Mouse (Mus musculus): Measurements from ENCODE around the gene Arhgef19. TPM values are rescaled to one million over a fixed set of nuclear protein-coding genes. Genes with fewer than 3 reads are reported as not detected.

Arhgef19 gene
- polyA plus RNA-seq, 1 experiment from 2014 or later, result 6.6 TPM

- 32% methylated on average over 2 of the region's 2 CpGs for WGBS
- no peaks in the 10 kb centered on the region for H3K27me3 ChIP-seq (ENCODE audit: control insufficient read depth, insufficient read depth, low read length)
- H3K36me3 ChIP-seq (ENCODE audit: control insufficient read depth, insufficient read depth, low read length), result no peaks in the 10 kb centered on the region
- H3K9me3 ChIP-seq (ENCODE audit: control insufficient read depth, low read length), result no peaks in the 10 kb centered on the region
- H3K4me2 ChIP-seq (replicated peaks; ENCODE audit: low read depth), result peak overlapping the region; percentile 87
- no peak for DNase-seq (ENCODE audit: low spot score)
- H3K4me1 ChIP-seq (replicated peaks; ENCODE audit: control insufficient read depth, insufficient read depth), result no peaks in the 10 kb centered on the region
- peak overlapping the region; percentile 54 for H3K4me3 ChIP-seq (ENCODE audit: low read depth, low read length)
- no peak; the same call in 1 of the 2 replicates for ATAC-seq (ENCODE audit: low FRiP score, low TSS enrichment)
- H3K27ac ChIP-seq (replicated peaks), result no peak overlapping the region
- TF ChIP-seq CTCF (IDR thresholded peaks at IDR 0.05; ENCODE audit: low read depth) (no peak), EP300 (optimal IDR thresholded peaks at IDR 0.05) (no peak)
- no peak overlapping the region for H3K9ac ChIP-seq (ENCODE audit: low read length)
These were observed 26.0 kb upstream of the Arhgef19 start for GRCm38 (mm10) chr4:141213342-141213741.

GRCm38 (mm10) chr4:141213770-141214336, 25.4 kb upstream of the Arhgef19 start, which contains the start of gene Rsg1:
Gene Rsg1 (plus strand): TSS chr4:141213956.
- Histone ChIP-seq H3K27ac (replicated peaks) (no peak within 1 kb of the TSS), H3K4me2 (replicated peaks; ENCODE audit: low read depth) (peak within 1 kb of the TSS; percentile 87), H3K9ac (ENCODE audit: low read length) (peak within 1 kb of the TSS; percentile 52), H3K27me3 (ENCODE audit: control insufficient read depth, insufficient read depth, low read length) (no peaks in the 10 kb centered on the region), H3K9me3 (ENCODE audit: control insufficient read depth, low read length) (no peaks in the 10 kb centered on the region), H3K4me1 (replicated peaks; ENCODE audit: control insufficient read depth, insufficient read depth) (no peaks in the 10 kb centered on the region), H3K4me3 (ENCODE audit: low read depth, low read length) (peak within 1 kb of the TSS; percentile 54), H3K36me3 (ENCODE audit: control insufficient read depth, insufficient read depth, low read length) (no peaks in the 10 kb centered on the region)
- DNase-seq (ENCODE audit: low spot score), result peak; percentile 92
- ATAC-seq (ENCODE audit: low FRiP score, low TSS enrichment), result peak; percentile 68; the same call in 1 of the 2 replicates
- whole genome bisulfite sequencing, result under 1% methylated on average over 24 of the region's 24 CpGs
- TF ChIP-seq CTCF (IDR thresholded peaks at IDR 0.05; ENCODE audit: low read depth) (peak; percentile 23; the same call in 1 of the 2 replicates), EP300 (optimal IDR thresholded peaks at IDR 0.05) (no peak)

- Histone ChIP-seq H3K4me2 (replicated peaks; ENCODE audit: low read depth) (peak overlapping the region; percentile 87), H3K27ac (replicated peaks) (no peak overlapping the region)
- ATAC-seq (ENCODE audit: low FRiP score, low TSS enrichment), result peak; percentile 46
These were observed 24.9 kb upstream of the Arhgef19 start for GRCm38 (mm10) chr4:141214337-141214851.

GRCm38 (mm10) chr4:141219583-141220213, 19.6 kb upstream of the Arhgef19 start:
- Histone ChIP-seq H3K27ac (replicated peaks) (no peak overlapping the region), H3K4me1 (replicated peaks; ENCODE audit: control insufficient read depth, insufficient read depth) (no peaks in the 10 kb centered on the region), H3K27me3 (ENCODE audit: control insufficient read depth, insufficient read depth, low read length) (no peaks in the 10 kb centered on the region), H3K9me3 (ENCODE audit: control insufficient read depth, low read length) (no peaks in the 10 kb centered on the region), H3K9ac (ENCODE audit: low read length) (no peak overlapping the region), H3K4me3 (ENCODE audit: low read depth, low read length) (no peak overlapping the region), H3K4me2 (replicated peaks; ENCODE audit: low read depth) (no peak overlapping the region), H3K36me3 (ENCODE audit: control insufficient read depth, insufficient read depth, low read length) (no peaks in the 10 kb centered on the region)
- no peak for TF ChIP-seq CTCF (IDR thresholded peaks at IDR 0.05; ENCODE audit: low read depth)
- no peak for TF ChIP-seq EP300 (optimal IDR thresholded peaks at IDR 0.05)
- no peak for DNase-seq (ENCODE audit: low spot score)
- ATAC-seq (ENCODE audit: low FRiP score, low TSS enrichment), result peak; percentile 45; the same call in 1 of the 2 replicates
- WGBS, result 90% methylated on average over 20 of the region's 20 CpGs

More at GRCm38 (mm10) chr4:141214337-141214851, 24.9 kb upstream of the Arhgef19 start:
- Histone ChIP-seq H3K27me3 (ENCODE audit: control insufficient read depth, insufficient read depth, low read length) (no peaks in the 10 kb centered on the region), H3K4me3 (ENCODE audit: low read depth, low read length) (peak overlapping the region; percentile 54), H3K36me3 (ENCODE audit: control insufficient read depth, insufficient read depth, low read length) (no peaks in the 10 kb centered on the region), H3K4me1 (replicated peaks; ENCODE audit: control insufficient read depth, insufficient read depth) (no peaks in the 10 kb centered on the region), H3K9me3 (ENCODE audit: control insufficient read depth, low read length) (no peaks in the 10 kb centered on the region), H3K9ac (ENCODE audit: low read length) (peak overlapping the region; percentile 52)
- DNase-seq (ENCODE audit: low spot score), result peak; percentile 39
- TF ChIP-seq EP300 (optimal IDR thresholded peaks at IDR 0.05) (no peak), CTCF (IDR thresholded peaks at IDR 0.05; ENCODE audit: low read depth) (peak; percentile 71)
- 3% methylated on average over 16 of the region's 16 CpGs for WGBS

GRCm38 (mm10) chr4:141221848-141222247, 17.5 kb upstream of the Arhgef19 start:
- H3K27me3 ChIP-seq (ENCODE audit: control insufficient read depth, insufficient read depth, low read length), result no peaks in the 10 kb centered on the region
- H3K4me2 ChIP-seq (replicated peaks; ENCODE audit: low read depth), result no peak overlapping the region
- no peaks in the 10 kb centered on the region for H3K4me1 ChIP-seq (replicated peaks; ENCODE audit: control insufficient read depth, insufficient read depth)
- DNase-seq (ENCODE audit: low spot score), result no peak
- no peaks in the 10 kb centered on the region for H3K9me3 ChIP-seq (ENCODE audit: control insufficient read depth, low read length)
- H3K27ac ChIP-seq (replicated peaks), result no peak overlapping the region
- no peaks in the 10 kb centered on the region for H3K36me3 ChIP-seq (ENCODE audit: control insufficient read depth, insufficient read depth, low read length)
- no peak for ATAC-seq (ENCODE audit: low FRiP score, low TSS enrichment)
- no peak overlapping the region for H3K4me3 ChIP-seq (ENCODE audit: low read depth, low read length)
- TF ChIP-seq EP300 (optimal IDR thresholded peaks at IDR 0.05) (no peak), CTCF (IDR thresholded peaks at IDR 0.05; ENCODE audit: low read depth) (peak; percentile 45)
- no peak overlapping the region for H3K9ac ChIP-seq (ENCODE audit: low read length)
- WGBS, result 70% methylated on average over 2 of the region's 2 CpGs

GRCm38 (mm10) chr4:141222752-141223151, 16.5 kb upstream of the Arhgef19 start:
- ATAC-seq (ENCODE audit: low FRiP score, low TSS enrichment) (no peak), DNase-seq (ENCODE audit: low spot score) (no peak)
- 89% methylated on average over 5 of the region's 5 CpGs for WGBS
- no peak for TF ChIP-seq CTCF (IDR thresholded peaks at IDR 0.05; ENCODE audit: low read depth)
- TF ChIP-seq EP300 (optimal IDR thresholded peaks at IDR 0.05), result no peak
- Histone ChIP-seq H3K36me3 (ENCODE audit: control insufficient read depth, insufficient read depth, low read length) (no peaks in the 10 kb centered on the region), H3K9me3 (ENCODE audit: control insufficient read depth, low read length) (no peaks in the 10 kb centered on the region), H3K4me1 (replicated peaks; ENCODE audit: control insufficient read depth, insufficient read depth) (no peaks in the 10 kb centered on the region), H3K27me3 (ENCODE audit: control insufficient read depth, insufficient read depth, low read length) (no peaks in the 10 kb centered on the region), H3K27ac (replicated peaks) (no peak overlapping the region), H3K4me2 (replicated peaks; ENCODE audit: low read depth) (no peak overlapping the region), H3K9ac (ENCODE audit: low read length) (no peak overlapping the region), H3K4me3 (ENCODE audit: low read depth, low read length) (no peak overlapping the region)
